Mouse (Mus musculus) left cerebral cortex, postnatal 14 days (tissue): ENCODE data around the gene Mink1. TPM values are rescaled to one million over a fixed set of nuclear protein-coding genes. Genes with fewer than 3 reads are reported as not detected.
A peak's percentile ranks its signal among the peaks of the same experiment; 100 is the strongest.
"Not testable (repeated sequence)": the region's sequence is repeated elsewhere in the genome, so short reads cannot be mapped to it uniquely, and the experiment has no call there.

Source experiments
- DNase-seq, 2 experiments: peaks; one replicate each; pipeline ENCODE4 v3.0.0; 2021 to 2022; ENCODE audit warnings: low spot score in 2 of 2, mixed read lengths in 1 of 2
- intact Hi-C: fragments of 180-260 bp; cut with DNase I; formaldehyde crosslinking; loops from one replicate; pipeline ENCODE4 v1.15.1; 2025
- long read RNA-seq, 2 experiments: library from polyadenylated mRNA; stranded (forward); transcript quantifications; one replicate each; pipeline ENCODE4 v2.0.0; 2021
- total RNA-seq, 2 experiments: library from RNA; stranded (reverse); gene quantifications; 2 replicates each; pipeline ENCODE4 v1.2.3; 2021

The Mink1 gene
- total RNA-seq: 100 to 1,000 TPM; 346 to 351 TPM
- long read RNA-seq, experiment 1, full-length matches to known transcripts: 33 of 165 reads
- long read RNA-seq, experiment 1, partial matches to known transcripts: 49 of 165 reads
- long read RNA-seq, experiment 1, other reads (novel, unspliced or antisense): 83 of 165 reads
- long read RNA-seq, experiment 2, full-length matches to known transcripts: 26 of 134 reads
- long read RNA-seq, experiment 2, partial matches to known transcripts: 45 of 134 reads
- long read RNA-seq, experiment 2, other reads (novel, unspliced or antisense): 63 of 134 reads

DNA sequence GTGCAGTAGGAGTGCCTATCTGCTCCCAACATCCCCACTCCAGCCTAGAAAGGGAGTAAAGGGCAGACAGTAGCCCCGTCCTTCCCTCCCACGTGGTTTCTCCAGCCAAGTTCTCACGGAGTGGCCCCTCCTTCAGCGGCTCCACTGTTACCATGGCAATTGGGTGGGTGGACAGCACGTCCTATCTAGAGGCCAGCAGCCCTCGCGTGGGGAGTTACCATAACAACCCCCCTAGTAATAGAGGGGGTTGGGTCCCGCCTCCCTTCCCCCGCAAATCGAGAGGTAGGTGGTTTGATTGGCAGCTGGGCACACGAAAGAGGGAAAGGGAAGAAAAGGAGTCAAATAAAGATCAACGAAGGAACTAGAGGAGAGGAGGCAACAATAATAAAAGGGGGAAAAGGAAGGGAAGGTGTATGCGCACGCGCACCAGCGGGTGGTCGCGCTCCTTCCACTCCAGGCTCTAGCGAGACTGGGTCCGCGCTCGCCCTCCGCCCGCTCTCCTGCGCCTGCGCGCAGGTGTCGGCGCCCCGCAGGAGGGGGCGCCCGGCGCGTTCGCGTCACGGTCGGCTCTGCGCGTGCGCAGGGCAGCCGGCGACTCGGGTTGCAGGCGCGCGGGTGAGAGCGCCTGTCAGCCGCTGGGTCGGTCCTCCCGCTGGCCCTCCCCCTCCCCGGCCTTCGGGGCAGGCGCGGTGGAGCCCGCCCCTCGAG lies at the start of gene Mink1:
Gene Mink1 (plus strand): TSS at position 595 of the 708 bp plus-strand sequence.
- intact Hi-C loops: loop anchor here (5.0 kb wide), 1 partner anchor 45 kb away; no protein-coding TSS in a partner anchor
- peak; percentile 90 to 95 for DNase-seq

DNA sequence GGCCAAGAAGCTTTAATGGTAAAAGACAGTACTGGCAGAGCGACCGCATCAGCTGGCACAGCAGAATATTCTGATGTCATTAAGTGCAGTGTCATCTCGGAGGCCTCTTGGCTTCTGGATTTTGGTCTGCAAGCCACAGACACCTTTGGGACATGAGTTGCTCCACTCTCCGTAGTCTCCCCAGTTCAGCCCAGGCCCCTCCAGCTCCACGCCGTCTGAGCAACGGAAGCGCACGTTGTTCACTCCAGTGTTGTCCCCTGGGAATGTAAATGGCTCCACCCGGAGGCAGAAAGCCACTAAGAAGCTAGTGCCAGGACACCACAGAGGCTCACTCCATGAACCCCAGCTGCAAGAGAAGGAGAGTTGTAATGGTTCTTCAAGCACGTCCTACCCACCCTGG lies 49.2 kb upstream of the Mink1 start:
- intact Hi-C loops: no loop called here
- DNase-seq: no peak

DNA sequence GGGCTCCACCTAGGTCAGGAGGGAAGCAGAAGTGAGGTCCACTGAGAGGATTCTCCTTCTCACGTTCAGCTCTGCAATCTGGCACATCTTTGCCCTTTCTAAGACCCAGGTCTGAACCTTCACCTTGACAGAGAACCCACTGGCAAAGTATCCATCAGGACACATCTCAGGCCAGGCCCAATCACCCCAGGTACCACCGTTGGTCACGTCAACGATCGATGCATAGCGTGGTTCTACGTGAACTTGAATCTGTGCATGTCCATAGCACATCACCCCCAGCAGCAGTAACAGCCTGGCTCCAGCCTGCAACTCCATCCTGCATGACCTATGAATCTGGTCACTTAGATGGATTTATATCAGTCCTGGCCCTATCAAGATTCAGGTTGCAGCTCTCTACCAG lies 48.4 kb upstream of the Mink1 start, which contains the start of gene Vmo1:
Gene Vmo1 (minus strand): TSS at position 329 of the 400 bp plus-strand sequence.
- intact Hi-C loops: no loop called here
- no peak for DNase-seq

DNA sequence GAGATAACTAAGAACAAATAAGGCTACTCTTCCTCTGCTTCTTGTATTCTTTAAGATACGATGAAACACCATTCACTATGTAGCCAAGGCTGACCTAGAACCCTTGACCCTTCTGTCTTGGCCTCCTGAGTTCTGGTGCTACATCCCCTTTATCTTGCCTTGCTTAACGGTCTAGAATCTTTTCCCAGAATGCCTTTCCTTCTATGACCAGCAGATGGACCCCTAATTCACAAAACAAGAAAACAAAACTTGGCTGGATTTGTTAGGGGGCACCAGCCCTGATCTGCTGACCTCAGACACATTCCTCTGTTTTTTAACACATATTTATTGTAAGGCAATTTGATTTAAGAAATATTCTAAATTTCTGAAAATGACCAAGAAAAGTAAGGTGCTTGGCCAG lies 46.3 kb upstream of the Mink1 start:
- intact Hi-C loops: loop anchor here (5.0 kb wide), 1 partner anchor 241 kb away; no protein-coding TSS in a partner anchor
- DNase-seq: peak; percentile 54 to 58

DNA sequence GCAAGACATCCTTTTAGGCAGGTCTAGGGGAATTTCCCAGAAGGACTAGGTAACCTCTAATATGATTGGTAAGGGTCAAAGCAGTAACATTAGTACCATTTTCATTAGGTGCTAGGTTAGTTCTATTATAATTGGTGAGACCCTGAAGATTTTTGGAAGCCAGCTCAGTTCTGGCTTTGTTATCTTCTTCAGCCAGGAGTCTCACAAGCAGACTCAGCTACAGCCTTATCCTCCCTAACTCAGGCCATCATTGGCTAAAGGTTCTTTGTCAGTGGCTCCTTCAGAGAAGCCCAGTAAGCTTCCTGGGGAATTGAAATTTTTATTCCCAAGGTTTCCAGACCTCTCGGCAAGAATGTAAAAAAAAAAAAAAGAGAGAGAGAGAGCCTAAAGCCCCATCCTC lies 44.2 kb upstream of the Mink1 start:
- intact Hi-C loops: loop anchor here (5.0 kb wide), 1 partner anchor 239 kb away; no protein-coding TSS in a partner anchor
- no peak for DNase-seq

DNA sequence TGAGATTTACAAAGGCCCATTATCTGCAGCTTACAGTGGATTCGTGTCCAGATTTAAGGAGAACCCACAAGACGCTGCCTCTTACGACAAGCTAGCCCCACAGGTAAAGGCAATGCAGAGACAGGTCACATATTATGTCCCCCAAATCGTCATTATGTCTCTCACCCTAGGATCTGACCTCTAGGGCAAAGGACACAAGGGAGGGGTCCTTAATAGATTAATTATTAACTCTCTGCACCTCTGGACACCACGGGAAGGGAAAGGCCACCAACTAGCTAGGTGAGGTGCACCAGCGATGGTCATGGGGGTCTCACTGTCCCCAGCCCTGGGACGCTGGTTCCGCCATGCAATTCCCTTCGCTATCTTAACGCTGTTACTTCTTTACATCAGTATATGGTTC lies 43.8 kb upstream of the Mink1 start, which contains the start of gene Gltpd2:
Gene Gltpd2 (plus strand): TSS at position 274 of the 400 bp plus-strand sequence.
- no peak for DNase-seq
- intact Hi-C loops: loop anchor here (5.0 kb wide), 1 partner anchor 238 kb away; no protein-coding TSS in a partner anchor

DNA sequence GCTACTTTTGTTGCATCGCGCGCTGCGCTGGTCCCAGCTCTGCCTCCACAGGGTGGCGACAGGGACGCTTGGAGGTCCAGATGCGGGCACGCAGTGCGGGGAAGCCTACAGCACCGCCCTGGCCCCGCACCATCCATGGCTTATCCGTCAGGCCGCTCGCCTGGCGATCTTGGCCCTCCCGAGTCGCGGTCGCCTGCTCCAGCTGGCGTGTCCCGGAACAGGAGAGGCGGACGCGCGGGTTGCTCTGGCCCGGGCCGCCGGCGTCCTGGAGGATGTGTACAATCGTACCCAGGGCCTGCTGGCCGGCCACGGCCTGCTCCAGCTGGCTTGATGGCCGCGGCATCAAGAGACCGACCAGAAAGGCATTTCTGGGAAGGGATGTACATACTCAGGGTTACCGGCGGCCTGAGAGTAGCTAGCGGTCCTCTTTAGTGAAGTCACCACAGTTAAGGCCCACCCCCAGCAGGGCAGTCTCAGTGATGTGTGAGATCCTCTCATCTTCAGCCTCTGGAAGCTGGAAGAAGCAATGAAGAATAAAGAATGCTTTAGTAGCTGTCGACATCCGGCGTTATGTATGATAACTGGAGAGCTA lies 42.4 kb upstream of the Mink1 start:
- no peak for DNase-seq
- intact Hi-C loops: no loop called here

DNA sequence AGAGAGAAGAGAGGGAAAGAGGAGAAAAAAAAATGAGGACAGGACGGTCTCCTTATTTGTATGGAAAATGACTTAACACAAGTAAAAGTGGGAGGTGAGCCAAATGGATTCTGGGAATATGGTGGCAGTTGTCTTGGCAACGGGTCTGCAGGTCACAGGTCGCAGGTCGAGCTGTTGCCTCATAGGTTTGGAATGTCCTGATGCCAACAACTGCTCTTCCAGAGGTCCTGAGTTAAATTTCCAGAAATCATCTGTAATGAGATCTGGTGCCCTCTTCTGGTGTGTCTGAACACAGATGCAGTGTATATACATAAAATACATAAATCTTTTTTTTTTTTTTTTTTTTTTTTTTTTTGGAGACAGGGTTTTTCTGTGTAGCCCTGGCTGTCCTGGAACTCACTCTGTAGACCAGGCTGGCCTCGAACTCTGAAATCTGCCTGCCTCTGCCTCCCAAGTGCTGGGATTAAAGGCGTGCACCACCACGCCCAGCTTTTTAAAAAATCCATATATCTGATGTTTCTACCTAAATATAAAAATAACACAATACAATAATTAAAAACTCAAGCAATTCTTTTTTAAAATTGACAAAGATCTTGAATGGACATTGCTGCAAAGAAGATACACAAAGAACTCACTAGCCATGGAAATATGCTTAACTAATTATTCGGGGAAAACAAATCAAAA lies 39.2 kb upstream of the Mink1 start:
- DNase-seq, intact Hi-C loops: not testable (repeated sequence)

DNA sequence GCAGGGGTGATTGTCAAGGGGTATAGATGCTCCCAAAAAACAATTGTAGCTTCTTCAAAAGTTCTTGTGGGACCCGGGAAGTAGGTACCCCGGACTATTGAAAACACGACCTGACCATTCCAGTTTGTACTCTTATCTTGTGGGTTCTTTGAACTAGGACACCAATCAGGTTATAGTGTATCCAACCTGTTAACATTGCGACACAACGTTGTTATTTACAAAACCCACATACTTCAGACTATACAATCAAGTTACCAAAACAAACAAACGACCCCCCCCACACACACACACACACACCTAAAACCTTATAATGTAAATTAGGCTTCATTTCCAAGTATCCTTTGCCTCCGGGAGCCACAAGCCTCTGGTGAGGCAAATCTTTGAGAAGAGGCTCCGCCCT lies 37.9 kb upstream of the Mink1 start:
- intact Hi-C loops: no loop called here
- no peak for DNase-seq

DNA sequence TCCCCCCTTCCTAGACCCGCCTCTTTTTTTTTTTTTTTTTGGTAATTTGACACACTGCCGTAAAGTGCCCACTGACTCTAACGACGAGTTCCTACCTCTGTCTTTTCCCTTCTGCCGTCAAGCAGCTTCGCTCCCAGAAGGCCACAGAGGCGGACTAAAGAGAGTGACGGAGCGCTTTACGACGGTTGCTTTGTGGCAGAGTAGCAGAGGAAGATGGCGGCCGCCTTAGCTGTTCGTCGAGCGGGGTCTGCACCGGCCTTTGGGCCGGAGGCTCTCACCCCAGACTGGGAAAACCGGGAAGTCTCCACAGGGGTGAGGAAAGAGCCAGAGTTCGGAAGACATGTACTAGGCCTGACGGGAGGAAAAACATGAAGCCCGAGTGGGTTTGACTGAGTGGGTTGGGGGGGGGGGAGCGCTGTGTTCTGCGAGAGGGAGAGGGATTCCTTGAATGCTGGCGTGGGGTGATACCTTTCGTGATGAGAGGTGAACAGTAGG lies 37.5 kb upstream of the Mink1 start, which contains the start of gene Psmb6:
Gene Psmb6 (plus strand): TSS at position 184 of the 495 bp plus-strand sequence.
- peak; percentile 94 to 97 for DNase-seq
- intact Hi-C loops: no loop called here

DNA sequence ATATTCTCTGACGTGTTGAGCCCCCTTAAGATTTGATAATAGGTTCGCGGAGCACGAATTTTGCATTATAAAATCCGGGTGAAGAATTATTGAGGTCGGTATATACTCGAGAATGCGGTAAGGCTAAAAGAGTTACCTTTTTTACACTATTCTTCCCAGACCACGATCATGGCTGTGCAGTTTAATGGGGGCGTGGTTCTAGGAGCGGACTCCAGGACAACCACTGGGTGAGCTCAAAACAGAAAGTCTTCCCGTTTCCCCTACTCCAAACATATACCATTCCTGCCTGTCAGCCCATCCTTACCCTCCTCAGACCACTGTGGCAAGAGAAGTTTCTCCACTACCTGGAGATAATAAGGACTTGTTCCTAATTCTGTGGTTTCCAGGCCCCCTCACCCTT lies 37.0 kb upstream of the Mink1 start:
- no peak for DNase-seq
- intact Hi-C loops: no loop called here

DNA sequence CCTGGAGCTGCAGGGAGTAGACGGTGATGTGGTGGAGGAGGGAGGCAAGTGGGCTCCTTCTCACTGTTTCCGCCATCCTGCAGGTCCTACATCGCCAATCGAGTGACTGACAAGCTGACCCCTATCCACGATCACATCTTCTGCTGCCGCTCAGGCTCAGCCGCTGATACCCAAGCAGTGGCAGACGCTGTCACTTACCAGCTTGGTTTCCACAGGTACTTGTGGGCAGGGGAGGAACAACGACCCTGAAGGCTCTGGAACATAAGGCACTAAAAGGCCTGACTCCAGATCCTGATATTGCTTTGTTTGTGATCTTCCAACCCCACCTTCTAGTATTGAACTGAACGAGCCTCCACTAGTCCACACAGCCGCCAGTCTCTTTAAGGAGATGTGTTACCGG lies 36.5 kb upstream of the Mink1 start:
- intact Hi-C loops: no loop called here
- DNase-seq: no peak

DNA sequence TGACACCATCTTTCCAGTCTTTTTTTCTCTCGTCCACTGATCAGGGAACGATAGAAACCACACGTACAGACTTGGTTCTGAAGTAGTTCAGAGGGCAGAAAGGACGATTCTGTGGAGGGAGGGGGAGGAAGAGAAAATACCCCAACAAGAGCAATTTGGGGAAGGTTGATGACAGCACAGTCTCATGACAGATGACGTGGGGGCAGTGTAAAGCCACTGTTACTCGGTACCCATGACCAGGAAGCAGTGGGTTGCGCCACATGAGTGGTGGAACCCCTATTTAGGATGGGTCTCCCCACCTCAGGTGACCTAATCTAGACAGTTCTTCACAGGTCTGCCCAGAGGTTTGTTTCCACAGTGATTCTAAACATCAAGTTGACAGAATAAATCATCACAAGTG lies 34.1 kb upstream of the Mink1 start:
- intact Hi-C loops: no loop called here
- DNase-seq: no peak

DNA sequence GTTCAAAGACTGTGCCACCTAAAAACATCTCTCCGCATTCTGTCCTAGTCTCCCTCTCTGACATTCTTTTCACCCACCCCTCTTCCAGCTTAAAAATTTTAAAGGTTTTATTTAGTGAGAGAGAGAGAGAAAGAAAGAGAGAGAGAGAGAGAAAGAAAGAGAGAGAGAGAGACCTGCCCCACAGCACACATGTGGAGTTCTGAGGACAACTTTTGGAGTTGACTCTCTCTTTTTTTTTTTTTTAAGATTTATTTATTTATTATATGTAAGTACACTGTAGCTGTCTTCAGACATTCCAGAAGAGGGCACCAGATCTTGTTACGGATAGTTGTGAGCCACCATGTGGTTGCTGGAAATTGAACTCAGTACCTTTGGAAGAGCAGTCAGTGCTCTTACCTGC lies 31.6 kb upstream of the Mink1 start:
- DNase-seq, intact Hi-C loops: not testable (repeated sequence)

DNA sequence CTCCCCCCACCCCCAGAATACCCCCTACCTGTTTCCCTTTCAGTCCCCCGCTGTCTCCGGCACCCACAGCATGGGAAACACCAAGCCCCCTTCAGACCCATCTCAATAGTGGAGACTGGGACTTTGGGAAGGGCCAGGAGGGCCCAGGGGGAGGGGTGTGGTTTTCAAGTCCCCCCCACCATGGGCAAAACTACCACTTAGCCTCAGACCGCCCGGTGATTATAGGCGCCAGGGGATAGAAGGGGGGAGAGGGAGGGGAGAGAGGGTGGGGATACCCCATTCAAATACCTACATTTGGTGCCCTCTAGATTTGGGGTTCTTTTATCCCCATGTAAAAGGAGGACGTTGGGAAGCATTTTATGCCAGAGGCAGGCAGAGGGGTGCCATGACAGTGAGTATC lies 29.8 kb upstream of the Mink1 start, which contains the start of gene Gm40193:
Gene Gm40193 (minus strand): TSS at position 101 of the 400 bp plus-strand sequence.
- no peak for DNase-seq
- intact Hi-C loops: no loop called here

DNA sequence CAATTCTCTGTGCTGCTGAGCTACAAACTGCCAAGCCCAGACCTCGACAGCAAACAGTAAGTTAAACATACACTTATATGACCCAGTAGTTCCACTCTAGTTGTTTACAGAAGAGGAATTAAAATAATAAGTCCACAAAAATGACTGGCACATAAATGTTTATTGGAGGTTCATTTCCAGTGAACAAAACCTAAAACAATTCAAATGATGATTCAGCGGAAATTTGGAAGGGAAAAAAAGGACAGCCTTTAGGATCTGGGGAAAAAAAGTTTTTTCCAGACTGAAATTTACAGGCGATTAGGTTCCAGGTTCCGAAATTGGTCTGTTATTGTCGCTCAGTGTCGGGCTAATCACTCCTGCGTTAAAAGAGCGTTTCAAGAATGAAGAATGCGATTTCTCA lies 23.3 kb upstream of the Mink1 start:
- intact Hi-C loops: no loop called here
- no peak for DNase-seq

DNA sequence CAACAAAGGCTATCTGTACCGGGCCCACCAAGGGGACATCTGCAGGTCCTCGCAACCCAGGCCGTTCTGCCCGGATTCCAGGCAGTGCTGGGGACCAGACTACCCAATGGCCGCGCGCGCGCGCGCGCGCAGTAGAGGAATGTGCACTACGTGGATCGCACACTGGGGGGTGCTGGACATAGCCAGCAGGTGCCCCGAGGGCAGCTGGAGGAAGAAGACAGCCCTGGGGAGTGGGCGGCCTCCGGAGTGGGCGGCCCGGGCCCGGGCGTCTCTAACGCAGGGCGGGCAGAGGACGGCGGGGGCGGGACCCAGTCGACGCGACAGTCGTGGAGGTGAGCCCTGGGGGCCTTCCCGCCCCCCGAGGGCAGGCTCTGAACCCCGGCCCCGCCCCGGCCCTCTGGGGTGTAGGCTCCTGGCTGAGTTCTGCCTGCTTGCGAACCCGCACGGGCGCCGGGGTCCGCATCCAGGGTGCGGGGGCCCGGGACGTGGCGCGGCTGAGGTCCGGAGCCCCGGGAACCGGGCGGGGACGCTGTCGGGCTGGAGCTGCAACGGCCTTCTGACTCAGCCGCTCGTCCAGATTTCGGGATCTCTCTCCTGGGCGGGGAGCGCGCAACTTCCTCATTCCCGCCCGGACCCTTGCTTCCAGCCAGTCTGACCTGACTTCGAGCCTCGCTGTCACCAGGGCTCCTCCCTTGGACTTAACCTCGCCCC lies 22.6 kb upstream of the Mink1 start, which contains the start of gene Pld2:
Gene Pld2 (plus strand): TSS at position 188 of the 711 bp plus-strand sequence.
- intact Hi-C loops: loop anchor here (5.0 kb wide), 1 partner anchor 67 kb away; no protein-coding TSS in a partner anchor
- peak; percentile 64 to 77 for DNase-seq

DNA sequence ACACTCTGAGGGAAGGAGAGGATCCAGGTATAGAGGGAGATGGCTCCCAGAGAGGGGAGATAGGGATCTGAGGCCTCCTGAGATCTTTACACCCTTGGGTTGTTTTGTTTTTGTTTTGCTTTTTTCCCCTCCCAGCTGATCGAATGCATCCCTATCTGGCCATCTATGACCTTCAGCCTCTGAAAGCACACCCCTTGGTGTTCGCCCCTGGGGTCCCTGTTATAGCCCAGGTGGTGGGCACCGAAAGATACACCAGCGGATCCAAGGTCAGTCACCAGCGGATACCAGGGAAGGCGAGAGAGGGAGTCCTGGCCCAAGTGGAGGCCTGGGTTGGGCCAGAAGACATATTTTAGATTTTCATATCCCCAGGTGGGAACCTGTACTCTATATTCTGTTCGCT lies 21.8 kb upstream of the Mink1 start:
- intact Hi-C loops: loop anchor here (5.0 kb wide), 1 partner anchor 66 kb away; no protein-coding TSS in a partner anchor
- DNase-seq: no peak
